Mouse (Mus musculus): ENCODE data around the gene Ropn1l.

DNA sequence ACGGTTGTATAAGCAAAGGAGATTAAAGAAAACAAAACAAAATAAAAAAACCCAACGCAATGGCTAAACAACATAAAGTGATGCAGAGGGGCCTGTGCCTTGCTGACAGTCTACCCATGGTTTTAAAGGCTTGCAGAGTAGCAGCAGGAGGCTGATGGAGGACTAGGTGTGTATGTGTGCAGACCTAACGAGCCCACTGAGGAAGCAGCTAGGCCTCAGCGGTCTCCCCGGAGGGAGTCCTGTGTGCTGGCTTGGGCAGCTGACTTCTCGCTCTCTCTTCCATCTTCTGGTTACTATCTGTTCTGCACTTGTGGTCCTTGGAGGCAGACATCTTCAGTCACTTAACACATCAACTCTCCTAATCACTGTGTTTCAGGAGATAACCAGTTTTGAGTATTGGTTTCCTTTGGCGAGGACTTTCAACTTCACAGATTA lies 1.3 kb upstream of the Ropn1l start:
- TF ChIP-seq CTCF (IDR thresholded peaks at IDR 0.05; ENCODE audit: low read depth, low read length) (no peak), POLR2A (IDR thresholded peaks at IDR 0.05; ENCODE audit: extremely low read depth, insufficient read depth, low read length) (no peak)

All from liver, adult 2 months (tissue).